Mouse (Mus musculus): Measurements from ENCODE around the gene Gm10220. TPM values are rescaled to one million over a fixed set of nuclear protein-coding genes. Genes with fewer than 3 reads are reported as not detected.
"Not testable (repeated sequence)": the region's sequence is repeated elsewhere in the genome, so short reads cannot be mapped to it uniquely, and the experiment has no call there.

Gm10220 gene
- 0.08 TPM in 1 of 2 replicates, not detected in the other for polyA plus RNA-seq (2015; fragmentation: Nextera tagmentation; extraction: Ambion mirVana)

GRCm38 (mm10) chr5:26121321-26121720 lies at the start of gene Gm10220:
Gene Gm10220 (minus strand): TSS chr5:26121421.
- not testable (repeated sequence) for H3K4me1 ChIP-seq; ATAC-seq (ENCODE audit: insufficient read depth, low FRiP score, low read depth); H3K9me3 ChIP-seq; H3K4me2 ChIP-seq; H3K27me3 ChIP-seq (replicated peaks); H3K9ac ChIP-seq; H3K36me3 ChIP-seq; H3K27ac ChIP-seq; H3K4me3 ChIP-seq (replicated peaks)
- WGBS = no CpG with 5 or more reads among the region's 3 CpGs

GRCm38 (mm10) chr5:26169855-26170254 lies 48.6 kb upstream of the Gm10220 start:
- no peak overlapping the region for H3K4me2 ChIP-seq
- 63% methylated on average over 1 of the region's 1 CpGs for WGBS
- no peak overlapping the region for H3K27ac ChIP-seq
- H3K4me1 ChIP-seq = no peaks in the 10 kb centered on the region
- ATAC-seq (ENCODE audit: insufficient read depth, low FRiP score, low read depth) = no peak
- no peaks in the 10 kb centered on the region for H3K9me3 ChIP-seq
- H3K27me3 ChIP-seq (replicated peaks) = no peaks in the 10 kb centered on the region
- no peak overlapping the region for H3K9ac ChIP-seq
- H3K36me3 ChIP-seq = no peaks in the 10 kb centered on the region
- H3K4me3 ChIP-seq (replicated peaks) = no peak overlapping the region

GRCm38 (mm10) chr5:26165791-26166165 lies 44.6 kb upstream of the Gm10220 start:
- no peak overlapping the region for H3K9ac ChIP-seq
- no peaks in the 10 kb centered on the region for H3K27me3 ChIP-seq (replicated peaks)
- H3K4me2 ChIP-seq = no peak overlapping the region
- WGBS = 83% methylated on average over 5 of the region's 5 CpGs
- no peak overlapping the region for H3K27ac ChIP-seq
- no peak overlapping the region for H3K4me3 ChIP-seq (replicated peaks)
- no peaks in the 10 kb centered on the region for H3K4me1 ChIP-seq
- ATAC-seq (ENCODE audit: insufficient read depth, low FRiP score, low read depth) = no peak
- no peaks in the 10 kb centered on the region for H3K36me3 ChIP-seq
- no peaks in the 10 kb centered on the region for H3K9me3 ChIP-seq

- no peaks in the 10 kb centered on the region for H3K36me3 ChIP-seq
- no peak overlapping the region for H3K9ac ChIP-seq
- H3K4me3 ChIP-seq (replicated peaks) = no peak overlapping the region
- H3K27ac ChIP-seq = no peak overlapping the region
- H3K9me3 ChIP-seq = no peaks in the 10 kb centered on the region
- no peak for ATAC-seq (ENCODE audit: insufficient read depth, low FRiP score, low read depth)
- 76% methylated on average over 8 of the region's 8 CpGs for WGBS
- H3K27me3 ChIP-seq (replicated peaks) = no peaks in the 10 kb centered on the region
- no peaks in the 10 kb centered on the region for H3K4me1 ChIP-seq
- no peak overlapping the region for H3K4me2 ChIP-seq
Measured at GRCm38 (mm10) chr5:26165036-26165790, 44.0 kb upstream of the Gm10220 start.

- no peaks in the 10 kb centered on the region for H3K4me1 ChIP-seq
- H3K9me3 ChIP-seq = no peaks in the 10 kb centered on the region
Measured at GRCm38 (mm10) chr5:26157396-26158170, 36.4 kb upstream of the Gm10220 start.

GRCm38 (mm10) chr5:26142891-26143290 lies 21.7 kb upstream of the Gm10220 start:
- Histone ChIP-seq H3K9me3 (no peaks in the 10 kb centered on the region), H3K4me3 (replicated peaks) (no peak overlapping the region), H3K36me3 (no peaks in the 10 kb centered on the region), H3K4me1 (no peaks in the 10 kb centered on the region), H3K4me2 (no peak overlapping the region), H3K27ac (no peak overlapping the region), H3K27me3 (replicated peaks) (no peaks in the 10 kb centered on the region), H3K9ac (no peak overlapping the region)
- ATAC-seq (ENCODE audit: insufficient read depth, low FRiP score, low read depth) = no peak
- WGBS = 82% methylated on average over 6 of the region's 6 CpGs

More at GRCm38 (mm10) chr5:26157396-26158170, 36.4 kb upstream of the Gm10220 start:
- no peak for ATAC-seq (ENCODE audit: insufficient read depth, low FRiP score, low read depth)
- Histone ChIP-seq H3K4me2 (no peak overlapping the region), H3K27me3 (replicated peaks) (no peaks in the 10 kb centered on the region), H3K27ac (no peak overlapping the region), H3K9ac (no peak overlapping the region), H3K4me3 (replicated peaks) (no peak overlapping the region), H3K36me3 (no peaks in the 10 kb centered on the region)
- 52% methylated on average over 10 of the region's 10 CpGs for WGBS

- no CpG with 5 or more reads among the region's 3 CpGs for WGBS
- not testable (repeated sequence) for H3K4me2 ChIP-seq; ATAC-seq (ENCODE audit: insufficient read depth, low FRiP score, low read depth)
Measured at GRCm38 (mm10) chr5:26105262-26105661, 16.0 kb downstream of the Gm10220 start, which contains the start of gene 5031410I06Rik. Gene 5031410I06Rik (minus strand): TSS chr5:26105362.

GRCm38 (mm10) chr5:26089191-26089590 lies 32.0 kb downstream of the Gm10220 start, which contains the start of gene Gm10471:
Gene Gm10471 (minus strand): TSS chr5:26089291.
- not testable (repeated sequence) for ATAC-seq (ENCODE audit: insufficient read depth, low FRiP score, low read depth); H3K4me1 ChIP-seq; H3K9me3 ChIP-seq; H3K36me3 ChIP-seq; H3K4me2 ChIP-seq; H3K27ac ChIP-seq; H3K27me3 ChIP-seq (replicated peaks); H3K4me3 ChIP-seq (replicated peaks); H3K9ac ChIP-seq
- WGBS = 80% methylated on average over 1 of the region's 1 CpGs

More at GRCm38 (mm10) chr5:26105262-26105661, 16.0 kb downstream of the Gm10220 start, which contains the start of gene 5031410I06Rik:
- H3K27me3 ChIP-seq (replicated peaks); H3K9me3 ChIP-seq; H3K27ac ChIP-seq; H3K4me3 ChIP-seq (replicated peaks); H3K4me1 ChIP-seq; H3K36me3 ChIP-seq; H3K9ac ChIP-seq: not testable (repeated sequence)

GRCm38 (mm10) chr5:26079023-26079422 lies 42.2 kb downstream of the Gm10220 start:
- not testable (repeated sequence) for H3K27ac ChIP-seq; H3K4me3 ChIP-seq (replicated peaks); H3K9ac ChIP-seq; H3K4me1 ChIP-seq; H3K9me3 ChIP-seq; H3K27me3 ChIP-seq (replicated peaks); ATAC-seq (ENCODE audit: insufficient read depth, low FRiP score, low read depth); H3K36me3 ChIP-seq; H3K4me2 ChIP-seq

- WGBS = 84% methylated on average over 24 of the region's 24 CpGs
- H3K4me3 ChIP-seq (replicated peaks) = no peak overlapping the region
- no peak overlapping the region for H3K27ac ChIP-seq
- no peak overlapping the region for H3K9ac ChIP-seq
- no peaks in the 10 kb centered on the region for H3K4me1 ChIP-seq
- no peak for ATAC-seq (ENCODE audit: insufficient read depth, low FRiP score, low read depth)
- H3K27me3 ChIP-seq (replicated peaks) = no peaks in the 10 kb centered on the region
- no peaks in the 10 kb centered on the region for H3K36me3 ChIP-seq
- no peaks in the 10 kb centered on the region for H3K9me3 ChIP-seq
- H3K4me2 ChIP-seq = no peak overlapping the region
Measured at GRCm38 (mm10) chr5:26070716-26071115, 50.5 kb downstream of the Gm10220 start.

All from stomach, embryonic 15.5 days (tissue).